Mouse (Mus musculus) forebrain, embryonic 16.5 days (tissue): ENCODE measurements around the gene Ppp1r13b. TPM values are rescaled to one million over a fixed set of nuclear protein-coding genes. Genes with fewer than 3 reads are reported as not detected.

Source experiments
- ATAC-seq: fragments of 200-750 bp; cut with Nextera tagmentation; 2 replicates; pipeline ENCODE4 v1.8.0; 2017; ENCODE audit warnings: mild to moderate bottlenecking, moderate library complexity
- H3K27ac ChIP-seq: fragments of 300-500 bp; sonication (generic); 2 replicates; pipeline ENCODE4 v1.5.1; 2014; ENCODE audit warnings: low read length, control low read depth
- H3K27me3 ChIP-seq: fragments of 300-500 bp; sonication (generic); replicated peaks from 2 replicates; pipeline ENCODE4 v1.6.1; 2014; ENCODE audit warnings: low read length; ENCODE audit not compliant: control insufficient read depth, insufficient read depth
- H3K36me3 ChIP-seq: fragments of 300-500 bp; sonication (generic); 2 replicates; pipeline ENCODE4 v1.6.1; 2014; ENCODE audit not compliant: control insufficient read depth, insufficient read depth
- H3K4me1 ChIP-seq: fragments of 300-500 bp; sonication (generic); replicated peaks from 2 replicates; pipeline ENCODE4 v1.6.1; 2014; ENCODE audit warnings: low read length; ENCODE audit not compliant: control insufficient read depth, insufficient read depth
- H3K4me2 ChIP-seq: fragments of 300-500 bp; sonication (generic); 2 replicates; pipeline ENCODE4 v1.6.1; 2014; ENCODE audit warnings: mild to moderate bottlenecking, low read length, control low read depth
- H3K4me3 ChIP-seq: fragments of 300-500 bp; sonication (generic); replicated peaks from 2 replicates; pipeline ENCODE4 v1.5.1; 2014; ENCODE audit warnings: mild to moderate bottlenecking, low read length, control low read depth
- H3K9ac ChIP-seq: fragments of 300-500 bp; sonication (generic); replicated peaks from 2 replicates; pipeline ENCODE4 v1.6.1; 2014; ENCODE audit warnings: low read depth, low read length, control low read depth
- H3K9me3 ChIP-seq: fragments of 300-500 bp; sonication (generic); 2 replicates; pipeline ENCODE4 v1.6.1; 2016; ENCODE audit warnings: low read length; ENCODE audit not compliant: control insufficient read depth
- WGBS: fragments of 180-500 bp; shearing (Covaris S2); extraction: QIAGEN DNeasy Blood & Tissue Kit; methylation state at CpG from one replicate; pipeline ENCODE4 v1.1.7; 2014; 5-methylcytosine and 5-hydroxymethylcytosine counted together
- polyA plus RNA-seq: library from polyadenylated mRNA; unstranded; fragments of >200 nt; fragmentation: Nextera tagmentation; extraction: Ambion mirVana; gene quantifications from 2 replicates; pipeline ENCODE4 v1.2.1, GENCODE M21; 2015

Gene Ppp1r13b
- polyA plus RNA-seq, 1 experiment from 2014 or later = 23.5 TPM

DNA sequence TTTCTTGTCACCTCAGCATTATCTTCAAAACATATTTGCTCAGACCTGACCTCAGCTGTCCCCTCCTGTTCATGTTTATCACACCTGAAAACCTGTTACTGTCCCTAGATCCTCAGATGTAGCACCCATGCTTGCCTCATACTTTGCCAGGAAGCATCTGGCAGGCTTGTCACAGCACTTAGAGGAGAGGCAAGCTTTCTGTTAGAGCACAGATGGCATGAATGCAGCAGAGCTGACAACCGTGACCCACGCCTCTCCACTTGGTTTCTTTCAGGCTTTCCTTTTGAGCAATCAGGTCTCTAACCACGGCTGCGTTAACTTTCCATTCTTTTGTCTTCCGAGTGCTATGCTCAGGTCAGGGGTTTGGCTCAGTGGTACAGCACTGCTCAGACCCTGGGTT is 78.5 kb downstream of the Ppp1r13b start:
- WGBS = 44% methylated on average over 5 of the region's 5 CpGs
- Histone ChIP-seq H3K27me3 (no peaks in the 10 kb centered on the region), H3K4me2 (no peak overlapping the region), H3K27ac (peak overlapping the region; percentile 34; the same call in 1 of the 2 replicates), H3K9me3 (no peaks in the 10 kb centered on the region), H3K4me1 (peaks cover 8% of the 10 kb centered on the region), H3K36me3 (peaks cover 32% of the 10 kb centered on the region), H3K9ac (no peak overlapping the region), H3K4me3 (no peak overlapping the region)
- peak; percentile 50; the same call in 1 of the 2 replicates for ATAC-seq

GRCm38 (mm10) chr12:111827556-111827955 is 80.4 kb downstream of the Ppp1r13b start:
- no peaks in the 10 kb centered on the region for H3K9me3 ChIP-seq
- no peak overlapping the region for H3K27ac ChIP-seq

DNA sequence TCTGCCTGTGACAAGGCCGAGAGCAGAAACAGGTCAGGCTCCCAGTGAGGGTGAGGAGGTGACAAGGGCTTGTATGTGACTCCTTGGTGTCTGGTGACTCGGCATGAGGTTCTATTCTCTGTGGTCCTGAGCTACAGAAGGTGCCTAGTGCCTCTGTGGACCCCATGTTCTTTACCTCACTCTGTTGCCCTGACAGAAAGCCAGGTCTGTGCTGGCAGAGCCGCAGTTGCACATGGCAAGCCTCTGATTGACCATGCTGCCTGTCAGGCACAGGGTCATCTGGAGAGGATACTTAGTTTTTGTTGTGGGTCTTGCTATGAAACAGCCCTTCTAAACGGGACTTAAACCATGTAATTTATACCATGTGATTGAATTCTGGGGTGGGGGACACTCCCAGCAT is 86.0 kb downstream of the Ppp1r13b start:
- Histone ChIP-seq H3K4me1 (no peaks in the 10 kb centered on the region), H3K9ac (no peak overlapping the region), H3K27me3 (no peaks in the 10 kb centered on the region), H3K9me3 (no peaks in the 10 kb centered on the region), H3K4me2 (no peak overlapping the region), H3K36me3 (peaks cover 10% of the 10 kb centered on the region), H3K27ac (no peak overlapping the region), H3K4me3 (no peak overlapping the region)
- 79% methylated on average over 4 of the region's 4 CpGs for WGBS
- ATAC-seq = no peak

More at GRCm38 (mm10) chr12:111827556-111827955, 80.4 kb downstream of the Ppp1r13b start:
- no peak for ATAC-seq
- Histone ChIP-seq H3K4me2 (no peak overlapping the region), H3K4me3 (no peak overlapping the region), H3K9ac (no peak overlapping the region), H3K27me3 (no peaks in the 10 kb centered on the region), H3K36me3 (peaks cover 28% of the 10 kb centered on the region), H3K4me1 (peaks cover 8% of the 10 kb centered on the region)
- WGBS = 94% methylated on average over 12 of the region's 12 CpGs

DNA sequence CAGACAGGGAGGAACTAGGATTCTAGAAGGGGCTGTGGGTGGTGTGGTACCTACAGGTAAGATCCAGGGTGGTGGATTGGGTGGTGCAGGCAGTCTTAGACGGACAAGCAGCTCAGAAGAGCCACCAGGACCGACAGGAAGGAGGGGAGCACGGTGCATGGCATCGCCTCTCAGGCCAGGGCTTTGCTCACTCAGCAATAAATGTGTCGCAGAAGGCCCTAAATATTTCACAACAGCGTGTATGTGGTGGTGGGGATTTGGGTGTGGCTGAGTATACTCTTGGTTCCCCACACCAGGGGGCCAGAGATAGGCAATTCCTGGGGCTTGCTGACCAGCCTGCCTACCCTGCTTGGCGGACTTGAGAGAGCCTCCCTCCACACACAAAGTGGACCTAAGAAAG is 87.2 kb downstream of the Ppp1r13b start:
- H3K4me1 ChIP-seq = peaks cover 2% of the 10 kb centered on the region
- 90% methylated on average over 7 of the region's 7 CpGs for WGBS
- H3K36me3 ChIP-seq = peaks cover 3% of the 10 kb centered on the region; the same call in 1 of the 2 replicates
- no peak overlapping the region for H3K4me3 ChIP-seq
- no peak overlapping the region for H3K4me2 ChIP-seq
- no peak for ATAC-seq
- no peaks in the 10 kb centered on the region for H3K9me3 ChIP-seq
- H3K9ac ChIP-seq = no peak overlapping the region
- no peaks in the 10 kb centered on the region for H3K27me3 ChIP-seq
- no peak overlapping the region for H3K27ac ChIP-seq

DNA sequence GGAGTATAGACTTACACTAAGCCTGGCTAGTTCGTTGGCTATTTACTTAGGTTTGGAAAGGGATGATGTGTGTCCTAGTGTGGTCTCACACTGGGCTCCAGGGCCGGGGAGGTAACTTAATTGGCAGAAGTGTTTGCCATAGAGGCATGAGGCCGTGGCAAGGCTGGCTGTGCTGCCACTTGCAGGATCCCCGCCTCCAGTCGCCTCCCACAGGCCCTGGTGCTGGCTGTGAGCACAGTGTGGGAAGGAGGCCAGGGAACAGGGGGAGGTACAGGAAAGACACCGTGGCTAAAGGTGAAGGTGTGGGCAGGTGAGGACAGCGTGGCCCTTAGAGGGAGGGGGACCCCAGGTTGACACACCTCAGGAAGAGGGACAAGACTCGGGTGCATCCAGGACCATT is 88.0 kb downstream of the Ppp1r13b start:
- peaks cover 10% of the 10 kb centered on the region for H3K4me1 ChIP-seq
- no peak overlapping the region for H3K4me3 ChIP-seq
- no peak overlapping the region for H3K27ac ChIP-seq
- no peak overlapping the region for H3K9ac ChIP-seq
- ATAC-seq = no peak
- no peaks in the 10 kb centered on the region for H3K9me3 ChIP-seq
- no peaks in the 10 kb centered on the region for H3K27me3 ChIP-seq
- 70% methylated on average over 8 of the region's 8 CpGs for WGBS
- H3K4me2 ChIP-seq = no peak overlapping the region
- H3K36me3 ChIP-seq = no peaks in the 10 kb centered on the region

DNA sequence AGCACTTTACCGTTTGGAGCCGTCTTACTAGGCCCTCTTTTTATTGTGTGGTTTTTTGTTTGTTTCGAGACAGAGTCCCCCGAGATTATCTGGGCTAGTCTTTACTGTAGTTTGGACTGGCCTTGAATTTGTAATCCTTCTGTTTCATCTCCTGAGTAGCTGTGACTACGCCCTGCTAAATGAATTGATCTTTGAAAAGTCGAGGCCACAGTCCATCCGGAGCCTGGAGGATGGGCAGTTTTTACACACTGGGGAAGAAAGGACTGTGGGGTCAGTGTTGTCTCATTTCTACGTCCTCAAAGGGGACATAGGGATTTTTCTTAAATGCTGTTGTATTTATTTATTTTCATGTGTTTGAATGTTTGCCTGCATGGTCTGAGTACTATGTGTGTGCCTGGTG is 89.9 kb downstream of the Ppp1r13b start:
- no peak for ATAC-seq
- WGBS = 91% methylated on average over 8 of the region's 8 CpGs

GRCm38 (mm10) chr12:111816967-111817366 is 90.9 kb downstream of the Ppp1r13b start:
- H3K27ac ChIP-seq = no peak overlapping the region
- H3K36me3 ChIP-seq = no peaks in the 10 kb centered on the region
- 86% methylated on average over 9 of the region's 9 CpGs for WGBS
- no peaks in the 10 kb centered on the region for H3K27me3 ChIP-seq
- H3K4me3 ChIP-seq = no peak overlapping the region
- H3K4me2 ChIP-seq = no peak overlapping the region
- no peaks in the 10 kb centered on the region for H3K9me3 ChIP-seq
- ATAC-seq = no peak
- no peak overlapping the region for H3K9ac ChIP-seq
- H3K4me1 ChIP-seq = peaks cover 26% of the 10 kb centered on the region

More for the DNA sequence above, 89.9 kb downstream of the Ppp1r13b start:
- Histone ChIP-seq H3K4me3 (no peak overlapping the region), H3K36me3 (no peaks in the 10 kb centered on the region), H3K4me2 (no peak overlapping the region), H3K9me3 (no peaks in the 10 kb centered on the region), H3K4me1 (peaks cover 20% of the 10 kb centered on the region), H3K27me3 (no peaks in the 10 kb centered on the region), H3K9ac (no peak overlapping the region), H3K27ac (no peak overlapping the region)

- WGBS = 71% methylated on average over 13 of the region's 13 CpGs
- H3K9ac ChIP-seq = no peak overlapping the region
- H3K36me3 ChIP-seq = no peaks in the 10 kb centered on the region
- H3K4me3 ChIP-seq = no peak overlapping the region
- H3K27me3 ChIP-seq = no peaks in the 10 kb centered on the region
- H3K27ac ChIP-seq = no peak overlapping the region
- no peak overlapping the region for H3K4me2 ChIP-seq
- peaks cover 26% of the 10 kb centered on the region for H3K4me1 ChIP-seq
- no peaks in the 10 kb centered on the region for H3K9me3 ChIP-seq
- ATAC-seq = no peak
These were observed 91.4 kb downstream of the Ppp1r13b start for GRCm38 (mm10) chr12:111816528-111816927.

GRCm38 (mm10) chr12:111814769-111815762 is 92.8 kb downstream of the Ppp1r13b start:
- H3K27me3 ChIP-seq = no peaks in the 10 kb centered on the region
- WGBS = 26% methylated on average over 19 of the region's 19 CpGs
- peaks cover 26% of the 10 kb centered on the region for H3K4me1 ChIP-seq
- no peaks in the 10 kb centered on the region for H3K36me3 ChIP-seq
- H3K27ac ChIP-seq = no peak overlapping the region
- H3K9me3 ChIP-seq = no peaks in the 10 kb centered on the region
- H3K9ac ChIP-seq = peak overlapping the region; percentile 76
- peak overlapping the region; percentile 81 for H3K4me3 ChIP-seq
- ATAC-seq = no peak
- peak overlapping the region; percentile 92 for H3K4me2 ChIP-seq
